Mouse (Mus musculus): ENCODE measurements around the gene Mycbp2.

Gene Mycbp2

GRCm38 (mm10) chr14:103093236-103093635 lies 253.4 kb downstream of the Mycbp2 start:
- CTCF ChIA-PET = interaction anchor here in 1 of 4 experiments (0.9 kb wide), 1 partner anchor 39 kb away, joined by 3 read pairs; no protein-coding TSS in a partner anchor
- POLR2A ChIA-PET = interaction anchor here in 3 of 4 experiments (0.5 to 19.1 kb wide), 10 partner anchors 9 to 1334 kb away, joined by 3 to 201 read pairs (median 5); partner anchors contain the start of gene Cln5 (in 2 of the 3)

DNA sequence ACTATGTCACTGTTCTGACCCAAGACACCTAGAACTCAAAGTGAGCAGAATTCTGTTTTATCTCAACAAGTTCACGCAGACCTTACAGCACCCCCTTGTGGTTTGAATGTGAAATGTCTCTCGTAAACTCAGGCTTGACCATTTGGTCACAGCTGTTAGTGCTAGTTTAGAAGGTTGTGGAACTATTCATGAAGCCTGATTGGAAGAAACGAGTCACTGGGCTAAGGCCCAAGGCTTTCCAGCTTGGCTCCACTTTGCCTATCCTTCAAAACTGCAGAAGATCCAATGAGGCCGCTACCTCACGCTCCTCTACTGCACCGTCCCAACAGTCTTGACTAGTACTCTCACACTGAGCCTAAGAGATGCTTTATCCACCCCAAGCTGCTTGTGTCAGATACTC lies 258.0 kb downstream of the Mycbp2 start:
- ChIA-PET POLR2A (interaction anchor here in 2 of 4 experiments (0.5 to 19.1 kb wide), 14 partner anchors 8 to 106 kb away, joined by 3 to 201 read pairs (median 5); partner anchors contain the start of genes Cln5 (in 1 of the 2), Fbxl3 (in 1 of the 2) and Kctd12 (in 1 of the 2)), CTCF (interaction anchor here in 3 of 4 experiments (0.5 to 1.4 kb wide), 13 partner anchors 10 to 1483 kb away, joined by 3 to 8 read pairs (median 3); no protein-coding TSS in a partner anchor)

DNA sequence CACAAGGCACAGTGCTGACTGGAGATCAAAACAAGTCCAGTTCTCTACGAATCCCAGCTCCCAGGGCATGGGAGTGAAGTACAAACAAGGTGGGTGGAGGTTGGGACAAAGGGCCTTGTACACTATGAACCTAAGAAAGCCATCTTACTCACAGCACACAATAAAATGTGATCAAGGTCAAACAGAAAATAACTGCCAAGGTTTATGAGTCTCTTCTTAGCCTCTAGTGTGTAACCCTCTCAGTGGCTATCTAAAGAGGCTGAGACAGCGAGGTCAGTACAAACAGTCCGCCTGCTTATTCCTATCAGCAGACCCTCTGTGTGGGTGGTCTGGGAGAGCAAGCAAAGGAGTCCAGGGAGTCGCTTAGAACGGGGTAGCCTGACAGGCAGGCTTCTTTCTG lies 258.8 kb downstream of the Mycbp2 start:
- CTCF ChIA-PET = interaction anchor here in 1 of 4 experiments (1.3 kb wide), 1 partner anchor 18 kb away, joined by 3 read pairs; the partner anchor contains the start of gene Cln5
- POLR2A ChIA-PET = interaction anchor here in 2 of 4 experiments (1.3 to 19.1 kb wide), 5 partner anchors 7 to 32 kb away, joined by 3 to 201 read pairs (median 11); partner anchors contain the start of gene Cln5 (in 1 of the 2)

- ChIA-PET POLR2A (interaction anchor here in 2 of 4 experiments (0.7 to 19.1 kb wide), 8 partner anchors 6 to 20 kb away, joined by 3 to 201 read pairs (median 6); partner anchors contain the start of genes Cln5 (in 1 of the 2) and Fbxl3 (in 1 of the 2)), CTCF (interaction anchor here in 1 of 4 experiments (1.3 kb wide), 1 partner anchor 17 kb away, joined by 3 read pairs; the partner anchor contains the start of gene Cln5)
Observed at GRCm38 (mm10) chr14:103086671-103087324, 259.8 kb downstream of the Mycbp2 start.

- ChIA-PET POLR2A (interaction anchor here in 2 of 4 experiments (0.7 to 19.1 kb wide), 8 partner anchors 8 to 65 kb away, joined by 3 to 201 read pairs (median 4); partner anchors contain the start of genes Cln5 (in 1 of the 2) and Fbxl3 (in 1 of the 2)), CTCF (no interaction called here)
Observed at GRCm38 (mm10) chr14:103085840-103086533, 260.6 kb downstream of the Mycbp2 start.

DNA sequence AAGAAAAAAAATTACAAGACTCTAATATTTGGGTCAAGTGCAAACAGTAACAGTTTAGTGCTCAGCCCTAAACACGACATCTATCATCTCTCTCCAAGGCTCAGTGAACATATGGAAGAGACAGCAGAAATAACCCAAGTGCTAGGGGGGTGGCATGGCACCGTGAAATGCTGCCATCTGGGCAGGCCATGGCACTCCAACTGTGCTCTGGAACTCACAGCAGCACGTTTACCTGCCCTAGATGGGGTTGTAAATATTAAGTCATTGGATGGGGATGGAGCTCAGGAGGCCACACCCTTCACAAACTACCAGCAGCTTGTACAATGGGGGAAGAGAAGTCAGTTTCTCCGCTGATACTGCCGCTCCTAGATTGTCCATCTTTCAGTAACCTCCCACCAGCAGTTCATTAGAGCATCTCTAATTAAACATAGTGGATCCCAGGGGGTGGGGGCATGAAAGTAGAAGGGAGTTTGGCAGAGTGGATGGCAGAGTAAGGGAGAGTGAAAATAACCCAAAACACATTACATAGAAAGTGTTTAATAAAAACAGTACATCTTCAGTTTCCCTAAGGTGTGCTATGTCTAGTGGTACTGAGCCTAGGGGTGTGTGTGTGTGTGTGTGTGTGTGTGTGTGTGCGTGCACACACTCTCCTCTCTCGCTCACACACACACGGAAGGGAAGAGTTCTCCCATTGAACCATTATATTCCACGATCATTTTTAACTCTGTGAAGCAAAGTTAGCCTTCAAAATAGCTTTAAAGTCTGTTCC lies 267.2 kb downstream of the Mycbp2 start:
- CTCF ChIA-PET = interaction anchor here in 2 of 4 experiments (0.9 to 3.1 kb wide), 4 partner anchors 9 to 53 kb away, joined by 3 to 8 read pairs (median 3); no protein-coding TSS in a partner anchor
- POLR2A ChIA-PET = interaction anchor here (0.6 to 19.1 kb wide), 11 partner anchors 8 to 423 kb away, joined by 3 to 201 read pairs (median 5); partner anchors contain the start of genes Cln5 (in 1 of the 4) and Fbxl3 (in 1 of the 4)

DNA sequence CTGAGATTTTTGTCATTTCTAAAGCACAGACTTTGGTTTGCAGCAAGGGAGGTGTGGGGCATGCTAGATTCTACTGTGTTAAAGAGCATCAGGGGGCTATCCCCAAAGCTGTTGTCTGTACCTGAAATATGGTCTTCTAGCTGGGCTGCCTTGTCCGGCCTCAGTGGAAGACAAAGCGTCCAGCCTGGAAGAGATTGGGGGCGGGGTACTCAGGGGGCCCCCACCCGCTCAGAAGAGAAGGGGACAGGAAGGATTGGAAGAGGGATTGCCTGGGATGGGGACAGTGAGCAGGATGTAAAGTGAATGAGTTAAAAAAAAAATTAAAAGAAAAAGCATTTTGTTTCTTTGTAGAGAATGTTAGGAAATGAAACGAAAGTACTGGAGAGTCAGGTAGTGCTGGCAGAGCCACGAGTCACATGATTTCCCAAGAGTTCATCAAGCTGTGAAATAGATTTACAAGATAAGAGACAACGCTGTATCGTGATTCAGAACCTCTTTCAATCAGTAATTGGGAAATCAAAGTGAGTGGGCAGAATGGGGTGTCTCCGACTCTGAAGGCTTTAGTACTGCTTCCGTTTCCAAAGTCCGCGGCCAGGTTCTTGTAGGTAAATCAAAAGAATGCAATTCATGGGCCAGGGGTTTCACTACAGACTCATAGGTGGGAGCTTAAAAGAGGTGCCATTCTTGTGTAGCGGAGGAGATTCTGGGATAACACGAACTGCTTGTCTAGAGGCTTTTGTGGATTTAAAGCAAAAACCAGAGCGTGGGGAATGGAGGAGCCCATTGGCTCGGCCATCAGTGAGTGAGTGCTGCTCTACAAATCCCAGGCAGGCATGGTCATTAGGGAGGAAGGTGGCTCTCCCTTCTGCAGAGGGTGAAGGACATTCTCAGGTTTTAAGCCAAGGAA lies 268.4 kb downstream of the Mycbp2 start:
- ChIA-PET CTCF (interaction anchor here in 3 of 4 experiments (0.7 to 3.1 kb wide), 7 partner anchors 10 to 464 kb away, joined by 3 to 8 read pairs (median 3); no protein-coding TSS in a partner anchor), POLR2A (interaction anchor here in 3 of 4 experiments (1.0 to 19.1 kb wide), 11 partner anchors 7 to 34 kb away, joined by 3 to 201 read pairs (median 5); partner anchors contain the start of genes Cln5 (in 1 of the 3) and Fbxl3 (in 1 of the 3))

DNA sequence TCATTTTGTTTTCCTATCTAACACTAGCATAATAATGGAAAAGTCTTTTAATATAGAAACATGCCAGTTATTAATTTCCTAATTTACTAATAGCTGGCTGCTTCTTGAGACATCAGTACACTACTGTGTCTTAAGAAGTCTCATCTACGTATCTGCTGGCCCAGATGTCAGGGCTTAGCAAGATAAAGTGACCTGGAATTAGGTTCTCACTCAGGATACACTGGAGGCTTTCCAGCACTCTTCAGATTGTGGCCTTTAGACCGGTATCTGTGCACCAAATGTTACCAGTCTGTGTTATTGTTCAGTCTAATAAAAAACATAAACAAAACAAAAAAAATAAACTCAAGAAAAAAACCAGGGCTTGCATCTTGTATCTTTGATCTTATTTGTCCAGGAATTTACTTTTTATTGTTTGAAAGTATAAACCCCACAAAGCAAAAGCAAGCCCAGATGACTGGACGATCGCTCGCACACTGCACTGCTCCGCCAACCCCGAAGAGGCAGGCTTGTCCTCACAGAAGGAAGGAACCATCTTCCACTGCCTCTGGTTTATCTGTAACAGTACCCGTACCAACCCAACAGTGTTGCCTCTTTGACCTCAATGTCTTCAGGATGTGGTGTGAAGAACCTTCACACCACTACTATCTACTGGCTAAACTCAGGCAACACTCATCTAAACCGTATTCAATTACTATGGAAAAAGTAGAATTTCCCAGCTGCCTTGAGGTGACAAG lies 269.2 kb downstream of the Mycbp2 start:
- CTCF ChIA-PET = interaction anchor here in 1 of 4 experiments (3.1 kb wide), 1 partner anchor 11 kb away, joined by 8 read pairs; no protein-coding TSS in a partner anchor
- POLR2A ChIA-PET = interaction anchor here in 3 of 4 experiments (0.8 to 19.1 kb wide), 9 partner anchors 6 to 26 kb away, joined by 3 to 201 read pairs (median 9); partner anchors contain the start of genes Cln5 (in 1 of the 3) and Fbxl3 (in 1 of the 3)

- ChIA-PET CTCF (interaction anchor here in 3 of 4 experiments (0.5 to 1.5 kb wide), 6 partner anchors 9 to 645 kb away, joined by 3 to 6 read pairs (median 4); no protein-coding TSS in a partner anchor), POLR2A (interaction anchor here in 3 of 4 experiments (0.5 to 8.0 kb wide), 12 partner anchors 7 to 92 kb away, joined by 3 to 201 read pairs (median 8); partner anchors contain the start of genes Fbxl3 (in 1 of the 3) and Kctd12 (in 1 of the 3))
Observed at GRCm38 (mm10) chr14:103075166-103075565, 271.4 kb downstream of the Mycbp2 start.

DNA sequence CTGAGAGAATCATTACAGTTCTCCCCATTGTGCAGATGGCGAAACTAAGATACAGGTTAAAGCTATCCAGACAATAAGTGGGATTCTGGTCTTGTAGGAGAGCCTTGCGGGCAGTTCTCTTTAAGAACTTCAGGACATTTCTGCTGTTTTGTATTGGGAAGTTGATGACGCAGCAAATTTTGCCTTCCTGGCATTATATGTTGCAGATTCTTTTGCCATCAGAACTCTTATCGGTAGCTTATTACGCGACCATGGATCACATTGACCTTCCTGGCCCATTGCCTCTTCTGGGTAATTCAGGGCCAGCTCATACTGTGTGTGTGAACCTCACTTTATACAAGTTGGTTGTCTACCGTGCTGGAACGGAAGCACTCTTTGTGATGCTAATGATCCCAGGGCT lies 272.8 kb downstream of the Mycbp2 start:
- ChIA-PET POLR2A (interaction anchor here in 3 of 4 experiments (0.8 to 8.0 kb wide), 10 partner anchors 8 to 1172 kb away, joined by 4 to 201 read pairs (median 10); partner anchors contain the start of gene Fbxl3 (in 1 of the 3)), CTCF (interaction anchor here in 1 of 4 experiments (0.7 to 1.9 kb wide), 4 partner anchors 8 to 116 kb away, joined by 3 to 6 read pairs (median 3); no protein-coding TSS in a partner anchor)

DNA sequence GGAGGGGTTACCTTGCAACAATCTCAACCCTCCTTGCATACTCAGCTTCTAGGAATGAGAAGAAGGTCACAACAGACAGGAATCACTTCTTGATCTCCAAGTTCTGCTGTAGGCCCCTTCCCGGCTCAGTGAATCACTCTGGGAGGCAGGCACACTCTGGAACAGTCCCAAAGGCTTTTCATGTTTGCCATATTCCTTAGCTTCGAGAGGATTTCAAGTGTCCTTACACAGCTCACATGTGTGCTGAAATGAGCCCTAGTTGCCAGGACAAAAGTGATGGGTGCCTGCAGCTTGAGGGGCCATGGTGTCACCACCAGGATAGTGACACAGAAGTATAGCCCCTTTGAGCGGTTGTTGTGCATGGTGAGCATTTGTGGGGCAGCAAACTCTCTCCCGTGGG lies 273.9 kb downstream of the Mycbp2 start:
- CTCF ChIA-PET = interaction anchor here in 3 of 4 experiments (0.6 to 1.9 kb wide), 3 partner anchors 16 to 60 kb away, joined by 3 to 10 read pairs (median 6); no protein-coding TSS in a partner anchor

GRCm38 (mm10) chr14:103071471-103071870 lies 275.1 kb downstream of the Mycbp2 start:
- CTCF ChIA-PET = interaction anchor here in 1 of 4 experiments (1.1 kb wide), 1 partner anchor 17 kb away, joined by 3 read pairs; no protein-coding TSS in a partner anchor

More for the DNA sequence above, 273.9 kb downstream of the Mycbp2 start:
- POLR2A ChIA-PET = interaction anchor here in 3 of 4 experiments (0.6 to 8.0 kb wide), 6 partner anchors 9 to 295 kb away, joined by 3 to 201 read pairs (median 5); partner anchors contain the start of gene Fbxl3 (in 1 of the 3)

GRCm38 (mm10) chr14:103070790-103071189 lies 275.8 kb downstream of the Mycbp2 start:
- POLR2A ChIA-PET = interaction anchor here (0.6 to 8.0 kb wide), 25 partner anchors 8 to 1467 kb away, joined by 3 to 201 read pairs (median 4); partner anchors contain the start of genes Fbxl3 (in 2 of the 4) and Kctd12 (in 1 of the 4)
- CTCF ChIA-PET = interaction anchor here in 3 of 4 experiments (0.6 to 1.3 kb wide), 5 partner anchors 16 to 233 kb away, joined by 3 to 4 read pairs (median 3); no protein-coding TSS in a partner anchor

More at GRCm38 (mm10) chr14:103071471-103071870, 275.1 kb downstream of the Mycbp2 start:
- POLR2A ChIA-PET = interaction anchor here in 2 of 4 experiments (1.0 to 8.0 kb wide), 14 partner anchors 9 to 348 kb away, joined by 3 to 201 read pairs (median 7); partner anchors contain the start of genes Fbxl3 (in 2 of the 2) and Kctd12 (in 1 of the 2)

GRCm38 (mm10) chr14:103069864-103070611 lies 276.6 kb downstream of the Mycbp2 start, which contains the start of gene Cln5:
Cln5 (plus strand) TSS chr14:103070216.
- CTCF ChIA-PET = interaction anchor here in 2 of 4 experiments (0.6 to 1.3 kb wide), 5 partner anchors 17 to 233 kb away, joined by 3 to 7 read pairs (median 3); no protein-coding TSS in a partner anchor
- POLR2A ChIA-PET = interaction anchor here (0.6 to 8.0 kb wide), 28 partner anchors 9 to 1466 kb away, joined by 3 to 201 read pairs (median 4); partner anchors contain the start of genes Fbxl3 (in 1 of the 4) and Kctd12 (in 1 of the 4)

All from embryonic stem cell, embryonic (primary cell).